Mouse (Mus musculus) forebrain, embryonic 13.5 days (tissue): ENCODE data around the gene Tmem165. TPM values are rescaled to one million over a fixed set of nuclear protein-coding genes. Genes with fewer than 3 reads are reported as not detected.

Experiments used
- ATAC-seq: fragments of 200-750 bp; cut with Nextera tagmentation; 2 replicates; pipeline ENCODE4 v1.8.0; 2017
- H3K27ac ChIP-seq: fragments of 300-500 bp; sonication (generic); 2 replicates; pipeline ENCODE4 v1.5.1; 2015; ENCODE audit warnings: inconsistent platforms, mild to moderate bottlenecking, moderate library complexity
- H3K27me3 ChIP-seq: fragments of 300-500 bp; sonication (generic); 2 replicates; pipeline ENCODE4 v1.6.1; 2015; ENCODE audit warnings: mild to moderate bottlenecking, inconsistent platforms
- H3K36me3 ChIP-seq: fragments of 300-500 bp; sonication (generic); 2 replicates; pipeline ENCODE4 v1.6.1; 2015; ENCODE audit warnings: mild to moderate bottlenecking, inconsistent platforms; ENCODE audit not compliant: poor library complexity, severe bottlenecking
- H3K4me1 ChIP-seq: fragments of 300-500 bp; sonication (generic); 2 replicates; pipeline ENCODE4 v1.6.1; 2015; ENCODE audit warnings: inconsistent platforms
- H3K4me2 ChIP-seq: fragments of 300-500 bp; sonication (generic); 2 replicates; pipeline ENCODE4 v1.6.1; 2015; ENCODE audit warnings: inconsistent platforms, mild to moderate bottlenecking, moderate library complexity
- H3K4me3 ChIP-seq: fragments of 300-500 bp; sonication (generic); 2 replicates; pipeline ENCODE4 v1.5.1; 2015; ENCODE audit warnings: mild to moderate bottlenecking, inconsistent platforms
- H3K9ac ChIP-seq: fragments of 300-500 bp; sonication (generic); 2 replicates; pipeline ENCODE4 v1.6.1; 2015; ENCODE audit warnings: mild to moderate bottlenecking, inconsistent platforms
- H3K9me3 ChIP-seq: fragments of 300-500 bp; sonication (generic); replicated peaks from 2 replicates; pipeline ENCODE4 v1.6.1; 2016; ENCODE audit warnings: inconsistent platforms
- WGBS: fragments of 180-500 bp; shearing (Covaris S2); methylation state at CpG from one replicate; pipeline ENCODE4 v1.1.7; 2015; 5-methylcytosine and 5-hydroxymethylcytosine counted together
- polyA plus RNA-seq: library from polyadenylated mRNA; unstranded; fragments of >200 nt; fragmentation: Nextera tagmentation; extraction: Ambion mirVana; gene quantifications from 2 replicates; pipeline ENCODE4 v1.2.1, GENCODE M21; 2015

The Tmem165 gene
- polyA plus RNA-seq, 1 experiment from 2014 or later, result 54.2 TPM

DNA sequence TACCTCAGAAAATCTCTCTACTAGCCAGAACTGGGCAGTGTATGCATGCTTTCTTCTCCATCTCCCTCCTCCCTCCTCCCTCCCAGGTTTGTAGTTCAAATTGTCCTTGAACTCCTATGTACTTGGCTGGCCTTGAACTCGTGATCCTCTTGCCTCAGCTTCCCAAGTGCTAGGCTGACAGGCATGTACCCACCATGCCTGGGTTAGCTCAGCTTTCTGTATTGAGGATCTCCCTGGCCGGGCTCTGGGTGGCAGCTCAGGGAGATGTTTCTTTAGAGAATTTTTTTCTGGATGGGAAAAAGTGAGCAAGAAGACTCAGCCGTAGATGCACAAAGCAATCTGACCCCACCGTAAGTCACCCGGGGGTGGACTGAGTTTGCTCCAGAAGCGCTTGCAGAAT is 30.7 kb upstream of the Tmem165 start:
- WGBS, result 93% methylated on average over 6 of the region's 6 CpGs

DNA sequence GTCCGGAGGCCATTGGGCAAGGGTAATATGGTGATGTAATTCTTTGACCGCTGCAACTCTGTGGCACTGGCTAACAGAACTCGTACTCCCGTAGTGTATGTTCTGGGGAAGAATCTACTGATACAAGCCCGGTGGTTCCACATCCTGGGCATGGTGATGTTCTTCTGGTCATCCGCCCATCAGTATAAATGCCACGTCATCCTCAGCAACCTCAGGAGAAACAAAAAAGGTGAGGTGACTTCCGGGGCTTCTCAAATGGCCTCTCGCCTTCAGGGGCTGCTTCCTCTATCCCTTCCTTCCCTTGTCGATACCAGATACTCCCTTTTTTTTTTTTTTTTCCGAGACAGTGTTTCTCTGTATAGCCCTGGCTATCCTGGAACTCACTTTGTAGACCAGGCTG is 30.2 kb upstream of the Tmem165 start:
- Histone ChIP-seq H3K4me3 (no peak overlapping the region), H3K9me3 (no peaks in the 10 kb centered on the region), H3K9ac (no peak overlapping the region), H3K36me3 (peaks cover 22% of the 10 kb centered on the region), H3K4me1 (no peaks in the 10 kb centered on the region), H3K4me2 (no peak overlapping the region), H3K27me3 (no peaks in the 10 kb centered on the region), H3K27ac (no peak overlapping the region)
- WGBS, result 95% methylated on average over 11 of the region's 11 CpGs
- ATAC-seq, result no peak

More for the DNA sequence above, 30.7 kb upstream of the Tmem165 start:
- no peak overlapping the region for H3K27ac ChIP-seq
- H3K4me1 ChIP-seq, result no peaks in the 10 kb centered on the region
- no peak overlapping the region for H3K4me2 ChIP-seq
- peaks cover 22% of the 10 kb centered on the region for H3K36me3 ChIP-seq
- no peak overlapping the region for H3K4me3 ChIP-seq
- no peak for ATAC-seq
- no peak overlapping the region for H3K9ac ChIP-seq
- H3K27me3 ChIP-seq, result no peaks in the 10 kb centered on the region
- no peaks in the 10 kb centered on the region for H3K9me3 ChIP-seq

DNA sequence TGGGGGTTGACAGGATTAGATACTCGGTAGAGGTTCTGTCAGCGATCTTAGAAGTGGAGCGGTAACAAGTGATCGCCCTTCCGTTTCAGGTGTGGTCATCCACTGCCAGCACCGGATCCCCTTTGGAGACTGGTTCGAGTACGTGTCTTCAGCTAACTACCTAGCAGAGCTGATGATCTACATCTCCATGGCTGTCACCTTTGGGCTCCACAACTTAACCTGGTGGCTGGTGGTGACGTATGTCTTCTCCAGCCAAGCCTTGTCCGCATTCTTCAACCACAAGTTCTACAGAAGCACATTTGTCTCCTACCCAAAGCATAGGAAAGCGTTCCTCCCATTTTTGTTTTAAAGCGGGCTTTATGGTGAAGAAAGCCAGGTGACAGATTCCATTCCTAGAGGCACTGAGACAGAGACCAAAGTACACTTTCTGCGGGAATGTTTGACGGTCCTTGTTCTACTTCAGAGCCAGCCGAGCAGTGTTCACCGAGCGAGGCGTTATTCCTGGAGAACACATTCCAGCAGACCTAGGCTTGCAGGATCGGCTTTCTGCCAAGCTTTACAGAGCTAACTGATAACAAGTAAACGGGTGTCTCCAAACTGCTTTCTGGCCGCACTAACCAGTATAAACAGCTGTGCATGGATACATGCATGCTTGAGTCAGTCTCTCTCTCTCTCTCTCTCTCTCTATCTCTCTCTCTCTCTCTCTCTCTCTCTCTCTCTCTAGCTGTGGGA is 29.1 kb upstream of the Tmem165 start:
- Histone ChIP-seq H3K4me2 (no peak overlapping the region), H3K27me3 (no peaks in the 10 kb centered on the region), H3K4me1 (no peaks in the 10 kb centered on the region), H3K36me3 (peaks cover 18% of the 10 kb centered on the region), H3K4me3 (no peak overlapping the region), H3K9ac (no peak overlapping the region), H3K27ac (no peak overlapping the region), H3K9me3 (no peaks in the 10 kb centered on the region)
- WGBS, result 95% methylated on average over 21 of the region's 21 CpGs
- ATAC-seq, result no peak

GRCm38 (mm10) chr5:76159555-76159954 is 24.1 kb upstream of the Tmem165 start:
- 87% methylated on average over 6 of the region's 6 CpGs for WGBS
- ATAC-seq, result no peak

GRCm38 (mm10) chr5:76160086-76160485 is 23.6 kb upstream of the Tmem165 start:
- no peak overlapping the region for H3K9ac ChIP-seq
- H3K27me3 ChIP-seq, result no peaks in the 10 kb centered on the region
- H3K27ac ChIP-seq, result no peak overlapping the region
- H3K9me3 ChIP-seq, result no peaks in the 10 kb centered on the region
- no peak overlapping the region for H3K4me2 ChIP-seq
- ATAC-seq, result no peak
- no peaks in the 10 kb centered on the region; the same call in 1 of the 2 replicates for H3K36me3 ChIP-seq
- no peak overlapping the region for H3K4me3 ChIP-seq
- 75% methylated on average over 3 of the region's 3 CpGs for WGBS
- no peaks in the 10 kb centered on the region for H3K4me1 ChIP-seq

More at GRCm38 (mm10) chr5:76159555-76159954, 24.1 kb upstream of the Tmem165 start:
- H3K27me3 ChIP-seq, result no peaks in the 10 kb centered on the region
- no peaks in the 10 kb centered on the region for H3K9me3 ChIP-seq
- no peak overlapping the region for H3K27ac ChIP-seq
- H3K36me3 ChIP-seq, result peaks cover 4% of the 10 kb centered on the region; the same call in 1 of the 2 replicates
- H3K4me3 ChIP-seq, result no peak overlapping the region
- no peak overlapping the region for H3K9ac ChIP-seq
- H3K4me1 ChIP-seq, result no peaks in the 10 kb centered on the region
- no peak overlapping the region for H3K4me2 ChIP-seq

- no peak overlapping the region for H3K27ac ChIP-seq
- H3K4me2 ChIP-seq, result no peak overlapping the region
- no peaks in the 10 kb centered on the region for H3K36me3 ChIP-seq
- no peak overlapping the region for H3K9ac ChIP-seq
- H3K4me1 ChIP-seq, result no peaks in the 10 kb centered on the region
- 94% methylated on average over 6 of the region's 6 CpGs for WGBS
- H3K9me3 ChIP-seq, result no peaks in the 10 kb centered on the region
- no peak for ATAC-seq
- no peaks in the 10 kb centered on the region for H3K27me3 ChIP-seq
- no peak overlapping the region for H3K4me3 ChIP-seq
These were observed 22.2 kb upstream of the Tmem165 start for GRCm38 (mm10) chr5:76161491-76161890.

- Histone ChIP-seq H3K27me3 (no peaks in the 10 kb centered on the region), H3K9me3 (no peaks in the 10 kb centered on the region), H3K36me3 (no peaks in the 10 kb centered on the region), H3K4me2 (no peak overlapping the region), H3K27ac (no peak overlapping the region), H3K4me3 (no peak overlapping the region), H3K9ac (no peak overlapping the region), H3K4me1 (no peaks in the 10 kb centered on the region)
- no peak for ATAC-seq
- WGBS, result 87% methylated on average over 5 of the region's 5 CpGs
These were observed 20.8 kb upstream of the Tmem165 start for GRCm38 (mm10) chr5:76162926-76163325.

GRCm38 (mm10) chr5:76163828-76164390 is 19.8 kb upstream of the Tmem165 start:
- Histone ChIP-seq H3K9ac (no peak overlapping the region), H3K36me3 (no peaks in the 10 kb centered on the region), H3K4me3 (no peak overlapping the region), H3K9me3 (no peaks in the 10 kb centered on the region), H3K27ac (no peak overlapping the region), H3K4me1 (no peaks in the 10 kb centered on the region), H3K27me3 (no peaks in the 10 kb centered on the region), H3K4me2 (no peak overlapping the region)
- ATAC-seq, result no peak
- WGBS, result 65% methylated on average over 4 of the region's 4 CpGs

GRCm38 (mm10) chr5:76164827-76165226 is 18.9 kb upstream of the Tmem165 start:
- H3K4me3 ChIP-seq, result no peak overlapping the region
- WGBS, result 82% methylated on average over 7 of the region's 7 CpGs

DNA sequence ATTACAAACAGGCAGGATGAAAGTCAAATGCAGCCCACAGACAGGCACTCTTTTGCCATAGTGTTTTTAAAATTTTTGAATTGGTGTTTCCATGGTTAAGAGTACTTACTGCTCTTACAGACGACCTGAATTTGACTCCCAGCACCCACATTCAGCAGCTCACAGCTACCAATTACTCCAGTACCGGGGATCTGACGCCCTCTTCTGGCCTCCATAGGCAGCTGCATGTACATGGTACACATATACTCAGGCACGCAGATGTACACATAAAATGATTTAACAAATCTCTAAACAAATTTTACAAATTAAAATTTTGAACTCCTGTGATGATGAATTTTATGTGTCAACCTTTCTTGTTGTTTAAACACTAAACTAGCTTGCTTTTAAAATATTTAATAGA is 13.2 kb upstream of the Tmem165 start:
- Histone ChIP-seq H3K36me3 (no peaks in the 10 kb centered on the region), H3K4me3 (no peak overlapping the region), H3K9ac (no peak overlapping the region), H3K27me3 (no peaks in the 10 kb centered on the region), H3K9me3 (no peaks in the 10 kb centered on the region), H3K4me1 (no peaks in the 10 kb centered on the region), H3K4me2 (no peak overlapping the region), H3K27ac (no peak overlapping the region)
- ATAC-seq, result no peak
- 74% methylated on average over 4 of the region's 4 CpGs for WGBS

More at GRCm38 (mm10) chr5:76164827-76165226, 18.9 kb upstream of the Tmem165 start:
- H3K27ac ChIP-seq, result no peak overlapping the region
- no peak for ATAC-seq
- no peak overlapping the region for H3K9ac ChIP-seq
- H3K4me1 ChIP-seq, result no peaks in the 10 kb centered on the region
- H3K36me3 ChIP-seq, result no peaks in the 10 kb centered on the region
- H3K9me3 ChIP-seq, result no peaks in the 10 kb centered on the region
- no peak overlapping the region for H3K4me2 ChIP-seq
- H3K27me3 ChIP-seq, result no peaks in the 10 kb centered on the region

- Histone ChIP-seq H3K4me3 (no peak overlapping the region), H3K36me3 (no peaks in the 10 kb centered on the region), H3K27me3 (no peaks in the 10 kb centered on the region), H3K4me2 (no peak overlapping the region), H3K9ac (no peak overlapping the region), H3K27ac (no peak overlapping the region), H3K4me1 (no peaks in the 10 kb centered on the region), H3K9me3 (no peaks in the 10 kb centered on the region)
- ATAC-seq, result no peak
These were observed 12.6 kb upstream of the Tmem165 start for GRCm38 (mm10) chr5:76171039-76171438.

DNA sequence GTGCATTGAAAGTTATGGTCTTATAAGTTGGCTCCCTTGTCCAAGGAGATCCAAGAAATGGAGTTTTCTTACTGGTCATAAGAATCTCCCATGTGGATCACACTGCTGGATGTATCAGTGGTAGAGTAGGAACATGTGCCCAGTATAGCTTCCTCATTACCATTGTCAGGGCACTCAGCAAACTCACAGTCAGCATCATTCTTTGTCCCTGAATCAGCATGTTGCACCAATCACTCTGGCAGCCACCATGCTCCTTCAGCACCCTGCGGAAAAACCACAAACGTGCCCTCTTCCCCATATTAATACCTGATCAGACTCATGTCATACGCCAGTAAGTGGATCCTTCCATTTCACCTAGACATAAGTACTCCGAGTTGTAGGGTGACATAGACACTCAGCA is 8.6 kb upstream of the Tmem165 start:
- WGBS, result 91% methylated on average over 4 of the region's 4 CpGs
- no peak overlapping the region for H3K27ac ChIP-seq
- H3K36me3 ChIP-seq, result no peaks in the 10 kb centered on the region
- H3K27me3 ChIP-seq, result no peaks in the 10 kb centered on the region
- no peaks in the 10 kb centered on the region for H3K9me3 ChIP-seq
- no peak for ATAC-seq
- H3K4me3 ChIP-seq, result no peak overlapping the region
- H3K9ac ChIP-seq, result no peak overlapping the region
- no peak overlapping the region for H3K4me2 ChIP-seq
- no peaks in the 10 kb centered on the region for H3K4me1 ChIP-seq

- no peaks in the 10 kb centered on the region for H3K9me3 ChIP-seq
- ATAC-seq, result no peak
- no peak overlapping the region for H3K4me3 ChIP-seq
- H3K27ac ChIP-seq, result no peak overlapping the region
- WGBS, result 68% methylated on average over 3 of the region's 3 CpGs
- no peak overlapping the region for H3K4me2 ChIP-seq
- no peak overlapping the region for H3K9ac ChIP-seq
- H3K27me3 ChIP-seq, result no peaks in the 10 kb centered on the region
- H3K4me1 ChIP-seq, result no peaks in the 10 kb centered on the region
- H3K36me3 ChIP-seq, result no peaks in the 10 kb centered on the region
These were observed 7.3 kb upstream of the Tmem165 start for GRCm38 (mm10) chr5:76176411-76176810.
